8 mouse cellular contexts compared by ENCODE assay signal in the genomic region with DNA sequence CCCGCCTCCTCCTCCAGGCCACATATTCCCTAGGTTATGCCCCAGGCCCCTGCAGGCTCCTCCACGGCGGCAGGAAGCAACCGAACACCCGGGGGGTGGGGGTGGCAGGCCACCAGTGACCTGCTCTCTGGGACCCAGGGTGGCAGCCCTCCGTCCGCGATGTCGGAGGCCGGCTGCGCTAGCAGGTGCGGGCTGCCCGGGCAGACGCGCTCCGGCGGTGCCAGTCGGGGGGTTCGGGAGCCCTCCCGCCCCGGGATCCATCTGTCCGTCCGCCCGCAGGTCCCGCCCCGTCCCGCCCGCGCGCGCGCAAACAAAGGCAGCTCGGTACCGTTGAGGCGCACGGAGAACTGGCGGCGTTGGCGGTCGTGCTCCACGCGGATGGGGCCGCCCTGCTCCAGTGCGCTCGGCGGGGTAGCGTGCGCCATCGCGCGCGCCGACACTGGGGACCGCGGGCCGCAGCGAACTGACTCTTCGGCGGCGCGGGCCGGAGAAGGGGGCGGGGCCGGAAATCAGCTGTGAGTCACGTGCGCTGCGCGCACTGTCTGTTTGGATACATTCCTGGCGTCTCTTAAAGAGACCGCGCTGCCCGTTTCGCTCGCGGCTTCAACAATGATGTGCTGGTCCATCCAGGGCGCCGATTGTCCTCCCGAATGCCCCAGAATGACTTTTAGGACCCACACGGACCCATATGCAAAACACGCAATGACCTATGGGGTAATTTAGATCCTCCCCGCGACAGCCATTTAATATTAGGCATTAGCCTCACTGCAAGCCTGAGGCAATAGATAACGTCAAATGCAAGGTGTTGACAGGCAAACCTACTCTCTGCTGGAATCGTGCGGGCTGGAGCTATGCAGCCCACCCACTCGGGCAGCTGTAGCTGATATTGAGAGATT. TPM values are rescaled to one million over a fixed set of nuclear protein-coding genes. Genes with fewer than 3 reads are reported as not detected.
DNase-seq lines count a peak whose midpoint lies in the region; ATAC-seq and TF ChIP-seq lines count a peak whose summit lies in the region.

No protein-coding gene starts in this region.

- H3K27me3 ChIP-seq in forebrain, embryonic 14.5 days (replicated peaks; ENCODE audit: control insufficient read depth, insufficient read depth, low read length): no peaks in the 10 kb centered on the region
- H3K27me3 ChIP-seq in liver, postnatal 0 days (ENCODE audit: insufficient read depth, low read length): no peaks in the 10 kb centered on the region
- no peaks in the 10 kb centered on the region for H3K27me3 ChIP-seq in neural tube, embryonic 13.5 days

- intact Hi-C loops in heart, postnatal 14 days (cut with DNase I): no loop called here

- H3K27ac ChIP-seq in forebrain, embryonic 14.5 days (ENCODE audit: low read depth, low read length): peak overlapping the region; percentile 88
- H3K27ac ChIP-seq in liver, postnatal 0 days (ENCODE audit: low read depth): peak overlapping the region; percentile 82
- H3K27ac ChIP-seq in neural tube, embryonic 13.5 days (replicated peaks): peak overlapping the region; percentile 89

- peak overlapping the region; percentile 95 for H3K4me3 ChIP-seq in forebrain, embryonic 14.5 days (ENCODE audit: low read depth, low read length)
- peak overlapping the region; percentile 88 for H3K4me3 ChIP-seq in liver, postnatal 0 days (ENCODE audit: low read depth, low read length)
- peak overlapping the region; percentile 98 for H3K4me3 ChIP-seq in neural tube, embryonic 13.5 days

- TF ChIP-seq CTCF in liver, postnatal 0 days (IDR thresholded peaks at IDR 0.05; ENCODE audit: low read depth): no peak

- ATAC-seq in cerebellum, adult (ENCODE audit: insufficient number of reproducible peaks, low FRiP score, low TSS enrichment): peak; percentile 68; the same call in 1 of the 2 replicates
- ATAC-seq in forebrain, embryonic 14.5 days: peak; percentile 97
- ATAC-seq in liver, postnatal 0 days: peak; percentile 93
- peak; percentile 94 for ATAC-seq in neural tube, embryonic 13.5 days (ENCODE audit: low read depth)

- H3K4me2 ChIP-seq in forebrain, embryonic 14.5 days (ENCODE audit: low read length): peak overlapping the region; percentile 79
- peak overlapping the region; percentile 77 for H3K4me2 ChIP-seq in liver, postnatal 0 days (ENCODE audit: low read depth, low read length)
- H3K4me2 ChIP-seq in neural tube, embryonic 13.5 days: peak overlapping the region; percentile 87

- WGBS in forebrain, embryonic 14.5 days: under 1% methylated on average over 72 of the region's 86 CpGs
- WGBS in liver, postnatal 0 days (ENCODE audit: insufficient replicate concordance): under 1% methylated on average over 84 of the region's 86 CpGs
- WGBS in neural tube, embryonic 13.5 days: under 1% methylated on average over 86 of the region's 86 CpGs

- peak overlapping the region; percentile 93 for H3K9ac ChIP-seq in forebrain, embryonic 14.5 days (ENCODE audit: low read length)
- peak overlapping the region; percentile 81 for H3K9ac ChIP-seq in liver, postnatal 0 days (replicated peaks)
- peak overlapping the region; percentile 97 for H3K9ac ChIP-seq in neural tube, embryonic 13.5 days

- peaks cover 13% of the 10 kb centered on the region for H3K4me1 ChIP-seq in forebrain, embryonic 14.5 days (ENCODE audit: control insufficient read depth, insufficient read depth, low read length)
- H3K4me1 ChIP-seq in liver, postnatal 0 days (ENCODE audit: insufficient read depth): peaks cover 23% of the 10 kb centered on the region
- H3K4me1 ChIP-seq in neural tube, embryonic 13.5 days (replicated peaks): peaks cover 34% of the 10 kb centered on the region

- H3K9me3 ChIP-seq in forebrain, embryonic 14.5 days (replicated peaks; ENCODE audit: control insufficient read depth, low read length): no peaks in the 10 kb centered on the region
- no peaks in the 10 kb centered on the region for H3K9me3 ChIP-seq in liver, postnatal 0 days (ENCODE audit: low read length)
- H3K9me3 ChIP-seq in neural tube, embryonic 13.5 days: no peaks in the 10 kb centered on the region

- no peaks in the 10 kb centered on the region for H3K36me3 ChIP-seq in forebrain, embryonic 14.5 days (ENCODE audit: control insufficient read depth, insufficient read depth, low read length)
- H3K36me3 ChIP-seq in liver, postnatal 0 days (replicated peaks; ENCODE audit: insufficient read depth, low read length): no peaks in the 10 kb centered on the region
- H3K36me3 ChIP-seq in neural tube, embryonic 13.5 days: no peaks in the 10 kb centered on the region

- DNase-seq in ES-CJ7 (ENCODE audit: low read depth, low spot score): peak; percentile 84
- peak; percentile 95 for DNase-seq in forebrain, embryonic 14.5 days (ENCODE audit: low spot score)
- DNase-seq in heart, postnatal 14 days: peak; percentile 92 to 94
- DNase-seq in layer of hippocampus, adult 11-12 months (ENCODE audit: low spot score): peak; percentile 93
- peak; percentile 94 for DNase-seq in liver, postnatal 0 days
- DNase-seq in telencephalon, adult 2 months (ENCODE audit: low read depth, low spot score): peak; percentile 76

- TF ChIP-seq EP300 in liver, postnatal 0 days (IDR thresholded peaks at IDR 0.05; ENCODE audit: low read depth): no peak

RNA-seq across cellular contexts. Expression of a gene that starts 1.0 kb away (rescaled TPM):
- polyA plus RNA-seq in forebrain, embryonic 14.5 days (2014; fragmentation: Nextera tagmentation; extraction: Ambion mirVana): 35.3 and 39.7 TPM in 2 replicates
- 10 to 100 TPM; 14.5 to 17.4 TPM for total RNA-seq in heart, postnatal 14 days (2021)
- polyA plus RNA-seq in liver, postnatal 0 days (2015; fragmentation: Nextera tagmentation; extraction: Ambion mirVana): 6.0 and 6.2 TPM in 2 replicates
- 28.8 and 30.0 TPM in 2 replicates for polyA plus RNA-seq in neural tube, embryonic 13.5 days (2015; fragmentation: Nextera tagmentation; extraction: Ambion mirVana)

RNA-seq across cellular contexts. Expression of a gene that starts 18.3 kb away (rescaled TPM):
- 23.6 and 23.7 TPM in 2 replicates for polyA plus RNA-seq in forebrain, embryonic 14.5 days (2014; fragmentation: Nextera tagmentation; extraction: Ambion mirVana)
- 10 to 100 TPM; 71.2 to 77.8 TPM for total RNA-seq in heart, postnatal 14 days (2021)
- polyA plus RNA-seq in liver, postnatal 0 days (2015; fragmentation: Nextera tagmentation; extraction: Ambion mirVana): 61.7 and 66.5 TPM in 2 replicates
- polyA plus RNA-seq in neural tube, embryonic 13.5 days (2015; fragmentation: Nextera tagmentation; extraction: Ambion mirVana): 31.4 and 32.0 TPM in 2 replicates

RNA-seq across cellular contexts. Expression of a gene that starts 34.5 kb away (rescaled TPM):
- 67.8 and 68.2 TPM in 2 replicates for polyA plus RNA-seq in forebrain, embryonic 14.5 days (2014; fragmentation: Nextera tagmentation; extraction: Ambion mirVana)
- total RNA-seq in heart, postnatal 14 days (2021): 10 to 100 TPM; 30.0 to 33.3 TPM
- 26.7 and 28.8 TPM in 2 replicates for polyA plus RNA-seq in liver, postnatal 0 days (2015; fragmentation: Nextera tagmentation; extraction: Ambion mirVana)
- polyA plus RNA-seq in neural tube, embryonic 13.5 days (2015; fragmentation: Nextera tagmentation; extraction: Ambion mirVana): 52.6 and 56.0 TPM in 2 replicates

Comparison
In these comparisons a context has a peak if more than half of its experiments do, and no peak if none do; other contexts are left out.
1. Peak in every context shown above with its lines: DNase-seq, ATAC-seq, H3K4me3 ChIP-seq and H3K27ac ChIP-seq.